Mouse (Mus musculus) cerebellum, adult 11 months (tissue): ENCODE results near the gene Helz.

Source experiments
- DNase-seq: peaks from one replicate; pipeline ENCODE4 v3.0.0; 2022

Helz gene

DNA sequence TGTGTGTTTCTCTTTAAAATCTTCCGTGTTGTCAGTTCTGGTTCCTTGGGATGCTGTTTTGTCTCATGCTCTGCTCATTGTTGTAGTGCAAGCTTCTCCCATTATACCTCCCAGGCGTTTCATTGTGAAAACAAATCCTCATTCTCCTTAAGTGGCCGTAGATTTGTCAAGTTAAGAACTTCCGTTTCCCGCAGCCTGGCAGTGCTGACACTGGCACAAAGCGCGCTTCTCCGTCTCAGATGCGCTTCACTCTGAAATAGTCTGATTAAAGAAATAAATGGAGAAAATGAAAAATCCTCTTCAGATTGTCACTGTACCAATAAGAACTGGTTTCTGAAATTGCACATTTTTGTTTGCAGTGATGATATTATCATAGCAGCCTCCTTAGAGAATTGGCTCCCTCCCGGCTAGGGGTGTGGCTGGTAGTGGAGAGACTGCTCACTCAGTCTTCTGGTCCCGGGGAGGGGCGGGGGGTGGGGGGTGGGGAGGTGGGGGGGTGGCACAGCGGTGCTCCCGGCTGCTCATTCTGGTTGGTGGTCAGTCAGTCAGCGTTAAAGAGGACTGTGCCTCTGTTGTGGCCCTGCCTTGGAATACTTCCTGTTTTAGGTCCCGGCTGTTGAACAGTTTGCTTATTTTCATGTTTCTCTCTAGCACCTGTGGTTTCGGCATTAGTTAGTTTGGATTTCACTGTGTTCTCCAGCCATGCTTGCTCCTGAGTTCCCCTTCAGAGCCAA lies 128.6 kb downstream of the Helz start:
- DNase-seq, result no peak

DNA sequence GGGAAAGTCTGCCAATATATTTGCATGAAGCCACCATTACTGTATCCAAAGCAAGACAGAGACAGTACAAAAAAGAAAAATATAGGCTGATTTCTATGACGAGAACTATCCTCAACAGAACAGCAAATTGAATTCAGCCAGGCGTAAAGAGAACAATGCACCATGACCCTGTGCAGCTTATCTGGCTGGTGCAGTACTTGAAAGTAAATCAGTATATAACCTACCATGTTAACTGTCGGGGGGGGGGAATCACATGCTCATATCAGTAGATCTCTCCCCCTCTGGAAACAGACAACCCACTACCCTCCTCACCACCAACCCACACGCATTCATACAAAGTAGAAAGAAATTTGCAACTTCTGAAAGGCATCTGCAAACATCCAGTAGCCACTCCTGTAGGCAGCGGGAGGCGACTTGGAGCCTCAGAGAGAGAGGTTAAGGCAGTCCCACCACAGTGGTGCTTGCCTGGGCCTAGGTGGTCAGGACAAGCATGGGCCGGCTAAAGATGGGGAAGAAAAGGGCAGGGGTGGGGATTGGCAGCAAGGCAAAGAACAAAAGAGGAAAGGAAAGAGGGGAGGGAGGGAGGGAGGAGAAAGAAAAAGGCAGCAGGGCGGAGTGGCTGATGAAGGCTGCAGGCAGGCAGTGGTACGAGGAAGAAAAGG lies 135.1 kb downstream of the Helz start:
- DNase-seq, result no peak

DNA sequence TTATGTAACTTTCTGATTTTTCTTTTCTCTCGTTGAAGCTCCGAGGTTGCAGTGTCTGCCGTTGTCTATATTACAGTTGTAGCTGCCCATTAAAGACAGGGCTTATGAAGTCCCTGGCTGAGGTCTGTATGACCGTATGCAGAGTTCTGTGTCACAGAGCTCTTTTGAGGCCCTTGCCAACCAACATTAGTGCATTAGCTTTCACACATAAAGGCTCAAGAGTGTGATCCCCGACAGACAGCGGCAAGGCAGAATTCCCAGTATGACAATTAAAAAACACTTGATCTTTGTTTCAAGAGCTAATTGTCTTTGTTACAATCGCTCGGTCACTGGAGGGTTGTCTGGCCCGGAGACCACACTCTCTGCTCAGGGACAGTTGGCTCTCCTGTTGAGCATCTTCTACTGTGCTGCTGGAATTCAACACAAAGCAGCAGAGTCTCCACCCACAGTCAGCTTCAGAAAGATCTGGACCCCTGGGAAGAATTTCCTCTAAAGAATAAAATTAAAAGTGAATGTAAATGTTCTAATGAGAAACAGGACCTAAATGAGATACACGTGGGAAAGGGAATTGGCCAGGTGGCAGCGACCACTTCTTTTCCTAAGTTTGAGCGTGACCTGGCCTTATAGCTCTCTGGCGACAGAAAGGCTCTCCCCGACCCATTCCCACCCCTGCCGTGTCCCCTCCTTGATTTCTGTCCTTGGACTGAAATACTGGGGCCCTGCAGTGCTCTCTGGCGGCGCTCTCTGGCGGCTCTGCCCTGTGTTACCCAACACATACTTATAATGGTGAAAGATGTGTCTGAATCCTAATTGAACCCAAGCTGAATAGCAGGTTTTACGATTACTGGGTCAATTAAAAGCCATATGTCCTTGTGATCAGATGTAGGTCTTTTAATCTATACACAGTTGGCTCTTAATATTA lies 136.1 kb downstream of the Helz start:
- DNase-seq, result no peak

DNA sequence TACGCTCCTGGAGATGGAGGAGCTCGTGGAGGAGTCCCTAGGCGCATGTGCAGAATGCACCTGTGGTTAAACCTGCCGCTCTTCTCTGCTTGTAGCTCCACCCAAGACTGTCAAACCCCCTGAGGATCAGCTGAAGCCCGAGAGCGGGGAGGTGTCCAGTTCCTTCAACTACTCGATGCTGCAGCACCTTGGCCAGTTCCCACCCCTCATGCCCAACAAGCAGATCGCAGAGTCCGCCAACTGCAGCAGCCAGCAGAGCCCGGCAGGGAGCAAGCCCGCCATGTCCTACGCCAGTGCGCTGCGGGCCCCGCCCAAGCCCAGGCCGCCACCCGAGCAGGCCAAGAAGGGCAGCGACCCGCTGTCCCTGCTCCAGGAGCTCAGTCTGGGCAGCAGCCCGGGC lies 138.6 kb downstream of the Helz start:
- DNase-seq, result no peak

DNA sequence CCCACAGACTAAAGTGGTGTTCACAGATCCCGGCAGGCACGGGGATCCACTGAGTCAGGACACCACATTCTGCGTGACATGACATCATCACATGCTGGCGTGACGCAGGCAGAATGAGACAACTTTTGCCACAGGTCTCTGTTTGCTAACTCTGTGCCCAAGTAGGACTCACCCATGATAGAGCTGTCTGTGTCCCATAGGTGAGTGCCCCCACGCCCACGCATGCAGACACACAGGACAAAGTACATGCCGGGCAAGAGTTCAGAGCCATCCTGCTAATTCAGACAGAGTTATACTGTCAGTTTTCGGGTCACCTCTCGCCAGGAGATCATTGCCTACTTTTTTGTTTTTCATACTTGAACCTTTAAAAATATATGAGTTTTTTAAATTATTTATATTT lies 140.8 kb downstream of the Helz start:
- no peak for DNase-seq

DNA sequence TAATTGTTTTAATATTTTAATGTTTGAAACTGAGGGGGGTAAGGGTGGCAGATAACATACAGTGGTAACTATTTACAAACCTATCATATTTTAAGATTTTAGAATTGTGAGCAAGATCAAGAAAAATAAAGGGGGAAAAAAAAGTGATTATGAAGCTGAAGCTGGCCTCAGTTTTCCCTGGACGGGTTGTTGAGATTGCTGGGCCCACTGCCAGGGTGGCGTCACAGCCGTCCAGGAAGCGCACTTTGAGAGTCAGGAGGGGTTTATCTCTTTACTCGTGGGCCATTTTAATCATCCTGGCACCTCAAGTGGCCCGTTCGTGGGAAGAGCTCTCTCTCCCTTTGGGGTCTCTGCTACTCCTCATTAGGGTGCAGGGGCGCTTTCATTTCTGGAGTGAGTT lies 143.8 kb downstream of the Helz start:
- no peak for DNase-seq

DNA sequence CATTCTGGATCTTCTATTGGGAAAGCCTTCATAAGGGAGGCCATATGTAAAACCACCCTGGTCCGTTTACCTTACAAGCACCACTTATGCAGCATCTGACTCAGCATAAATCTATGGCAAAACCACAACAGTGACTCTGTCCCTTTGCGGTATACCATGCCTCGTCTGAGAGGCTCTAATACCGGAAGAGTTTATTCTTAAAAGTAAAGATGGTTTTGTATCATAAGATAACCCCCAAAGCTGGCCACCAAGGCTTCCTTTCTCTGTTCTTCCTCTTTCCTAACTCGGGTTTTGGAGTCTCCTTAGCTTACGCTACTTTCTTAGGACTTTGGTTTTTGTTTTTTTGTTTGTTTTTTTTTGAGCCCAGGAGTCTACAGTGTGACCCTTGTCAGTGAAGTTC lies 145.6 kb downstream of the Helz start:
- DNase-seq, result no peak

DNA sequence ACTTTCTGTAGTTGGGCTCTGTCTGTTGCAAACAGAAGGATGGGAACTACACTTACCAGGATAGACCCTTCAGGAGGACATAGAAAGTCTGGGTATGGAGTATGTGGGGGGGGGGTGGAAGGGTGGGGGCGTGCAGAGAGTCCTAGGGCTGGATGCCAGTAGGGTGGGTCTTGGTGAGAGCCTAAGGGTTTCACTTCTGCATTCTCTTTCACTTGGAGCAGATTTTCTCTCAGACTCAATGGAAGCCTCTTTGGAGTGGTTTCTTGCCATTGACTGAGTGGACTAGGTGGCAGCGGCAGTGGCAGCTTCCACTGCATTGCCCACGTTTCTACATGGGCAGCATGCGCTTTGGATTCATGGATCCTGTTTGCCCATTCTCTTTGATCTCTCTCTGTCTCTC lies 152.2 kb downstream of the Helz start:
- DNase-seq, result no peak

DNA sequence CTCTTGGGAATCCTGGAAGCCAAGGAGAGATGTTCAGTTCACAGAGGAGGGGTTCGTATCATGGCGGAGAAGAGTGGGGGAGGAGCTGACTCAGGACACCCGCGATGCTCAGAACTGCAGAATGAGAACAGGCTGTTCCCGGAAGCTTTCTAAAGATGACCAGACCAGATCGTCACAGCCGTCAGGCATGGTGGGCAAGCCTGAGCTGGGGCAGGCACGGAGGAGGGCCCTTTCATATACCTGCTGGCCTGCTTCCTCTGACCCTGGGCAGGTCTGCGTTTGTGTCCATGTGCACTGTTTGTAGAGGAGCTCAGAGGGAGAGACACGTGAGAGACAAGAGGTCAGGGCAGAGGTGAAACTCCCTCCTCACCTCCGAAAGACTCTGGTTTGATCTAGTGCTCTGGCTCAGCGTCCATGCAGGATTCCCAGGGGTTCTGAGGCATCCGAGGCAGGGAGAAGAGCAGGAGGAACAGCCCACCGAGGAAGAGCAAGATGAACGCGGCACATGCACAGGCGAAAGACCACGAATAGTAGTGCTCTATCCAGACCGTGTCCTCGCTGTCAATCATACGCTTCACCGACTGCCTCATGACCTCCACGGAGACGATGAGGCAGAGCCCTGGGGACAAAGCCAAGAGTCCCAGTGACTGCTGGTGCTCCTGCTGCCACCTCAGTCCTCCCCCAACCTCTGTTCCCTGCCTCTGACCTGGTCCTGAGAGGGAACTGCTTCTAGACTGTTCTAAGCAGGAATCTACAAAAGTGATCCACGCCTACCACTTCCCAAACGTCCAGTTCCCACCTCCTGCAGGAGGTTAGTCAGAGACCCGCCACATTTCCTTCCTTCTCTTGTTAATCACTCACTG lies 155.8 kb downstream of the Helz start:
- DNase-seq, result no peak

DNA sequence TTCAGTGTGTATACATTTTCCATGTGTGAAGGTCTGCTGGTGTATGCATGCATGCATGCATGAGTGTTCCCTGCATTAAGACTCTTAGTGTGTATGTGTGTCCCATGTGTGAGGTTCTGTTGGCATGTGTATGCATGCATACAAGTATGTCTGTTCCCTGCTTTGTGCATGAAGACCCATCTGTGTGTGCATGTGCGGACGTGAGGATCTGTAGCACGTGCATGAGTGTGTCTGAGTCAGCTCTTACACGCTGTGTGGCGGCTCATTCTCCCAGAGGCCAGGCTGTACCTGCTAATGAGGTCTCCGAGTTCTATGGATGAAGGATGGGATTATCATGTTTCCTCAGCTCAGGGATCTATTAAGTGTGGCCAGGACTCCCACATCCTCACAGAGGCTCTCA lies 157.3 kb downstream of the Helz start:
- no peak for DNase-seq

DNA sequence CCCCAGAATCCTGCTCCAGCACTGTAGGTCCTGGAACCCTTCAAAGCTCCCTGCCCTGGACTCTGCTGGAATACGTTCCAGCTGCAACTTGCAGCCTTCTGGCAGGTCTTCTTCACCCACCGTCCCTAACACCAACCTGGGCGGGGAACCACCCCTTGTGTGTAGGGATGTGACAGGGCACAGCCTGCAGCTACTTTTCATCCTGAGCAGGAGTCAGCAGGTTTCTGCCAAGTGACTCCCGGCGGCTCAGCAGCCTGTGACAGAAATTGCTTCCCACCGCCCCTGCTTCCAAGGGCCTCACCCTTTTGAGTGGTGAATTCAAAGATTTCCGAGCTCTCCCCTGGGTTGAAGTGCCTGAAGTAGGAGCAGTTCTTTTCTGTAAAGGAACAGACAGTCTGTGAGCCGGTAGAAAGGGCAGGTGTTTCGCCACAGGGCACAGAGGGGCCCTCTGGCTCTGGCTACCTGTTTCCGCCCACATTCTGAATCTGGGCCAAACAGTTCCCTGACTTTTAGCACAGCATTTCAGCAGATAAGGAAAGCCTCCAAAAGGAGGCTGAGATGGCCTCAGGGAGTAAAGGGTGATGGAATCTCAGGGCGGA lies 157.8 kb downstream of the Helz start:
- peak; percentile 43 for DNase-seq

DNA sequence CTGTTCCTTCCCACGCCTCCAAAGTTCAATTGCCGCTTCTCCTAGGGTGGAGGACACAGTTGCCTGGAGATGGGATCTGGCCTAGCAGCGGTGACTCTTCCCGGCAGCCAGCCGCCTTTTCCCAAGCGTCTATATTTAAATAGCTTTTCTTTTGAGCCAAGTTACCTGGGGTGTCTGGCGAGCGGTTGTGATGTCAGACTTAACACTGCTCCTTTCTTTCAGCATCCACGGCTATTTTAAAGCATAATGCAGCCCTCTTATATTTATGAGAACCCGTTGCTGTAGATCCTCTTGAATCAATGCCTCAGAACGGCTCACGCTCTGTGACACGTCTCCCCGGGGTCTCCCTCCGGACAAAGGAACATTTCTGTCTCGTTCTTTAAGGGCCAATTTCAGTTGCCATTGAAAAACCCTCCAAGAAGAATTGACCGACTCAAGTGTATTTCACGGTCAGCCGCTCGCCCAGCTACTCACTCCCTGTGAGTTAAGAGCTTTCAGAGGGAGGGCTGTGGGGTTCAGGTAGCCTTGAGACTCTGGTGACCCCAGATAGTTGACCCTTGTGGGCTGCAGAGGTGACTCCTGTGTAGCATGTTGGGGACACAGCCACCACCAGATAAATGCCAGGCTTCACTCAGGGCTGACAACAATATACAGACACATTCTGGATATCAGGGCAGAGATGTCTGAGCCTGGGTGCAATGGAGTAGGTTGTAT lies 160.3 kb downstream of the Helz start:
- DNase-seq, result no peak

DNA sequence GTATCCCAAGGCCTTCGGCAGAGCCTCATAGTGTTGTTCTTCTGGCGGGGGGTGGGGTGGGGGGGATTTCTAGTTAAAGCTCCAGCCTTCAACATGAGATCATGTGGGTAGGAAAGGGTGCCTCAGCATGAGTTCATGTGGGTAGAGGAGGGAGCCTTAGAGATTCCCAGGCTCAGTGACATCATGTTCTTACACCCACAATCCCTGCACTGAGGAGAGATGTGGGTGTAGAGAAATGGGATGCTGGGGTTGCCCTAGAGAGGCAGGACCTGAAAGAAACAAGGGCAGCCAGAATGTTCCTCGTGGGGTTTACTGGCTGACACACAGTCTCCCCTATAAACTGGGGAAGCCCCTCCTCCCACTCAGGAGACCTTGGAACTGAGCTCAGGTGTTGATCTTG lies 162.6 kb downstream of the Helz start:
- no peak for DNase-seq

DNA sequence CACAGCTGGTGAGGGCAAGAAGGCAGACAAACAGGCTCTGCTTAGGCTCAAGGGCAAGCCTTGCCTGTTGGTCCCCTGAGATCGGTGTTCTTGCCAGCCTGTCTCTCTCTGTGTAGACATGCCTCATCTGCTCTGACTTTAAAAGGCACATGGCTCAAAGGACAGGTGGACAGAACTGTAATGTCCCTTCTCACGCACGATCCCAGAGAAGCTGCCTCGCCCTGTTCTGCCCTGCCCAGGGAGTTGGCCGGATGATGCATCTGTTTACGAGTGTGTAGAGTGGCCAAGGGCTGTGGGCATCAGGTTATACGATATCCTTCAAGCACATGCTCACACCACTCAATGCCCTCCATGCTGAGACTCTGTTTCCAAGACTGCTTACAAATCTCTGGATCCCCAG lies 166.6 kb downstream of the Helz start:
- DNase-seq, result no peak

DNA sequence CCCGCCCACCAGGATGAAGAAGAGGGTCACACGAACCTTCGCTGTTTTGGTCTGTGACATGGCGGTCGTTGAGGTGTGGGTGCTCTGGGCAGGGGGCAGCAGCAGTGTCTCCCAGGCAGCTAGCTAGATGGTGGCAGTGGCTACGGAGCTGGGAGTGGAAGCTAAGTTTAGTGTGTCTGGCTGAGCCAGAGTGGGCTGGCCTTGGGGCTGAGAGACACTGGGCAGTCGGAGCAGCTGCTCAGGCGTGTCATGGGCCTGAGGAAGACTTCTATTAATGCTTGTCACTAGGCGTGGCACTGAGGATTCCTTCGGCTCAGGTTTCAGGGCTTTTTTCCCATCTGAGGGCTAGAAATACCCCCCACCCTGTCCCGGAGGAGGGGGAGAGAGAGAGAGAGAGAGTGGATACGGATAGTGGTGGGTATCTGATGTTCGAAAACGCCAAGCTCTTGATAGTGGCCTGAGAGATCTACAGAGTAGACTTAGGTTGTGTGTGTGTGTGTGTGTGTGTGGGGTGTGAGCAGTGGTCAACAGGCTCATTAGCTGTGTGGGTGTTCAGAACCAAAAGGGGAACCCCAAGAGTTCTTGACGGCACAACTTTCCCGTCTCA lies 168.7 kb downstream of the Helz start, which contains the start of gene Cacng1:
Gene Cacng1, minus strand, starts transcription at position 191 of the 607 bp plus-strand sequence.
- DNase-seq, result no peak

DNA sequence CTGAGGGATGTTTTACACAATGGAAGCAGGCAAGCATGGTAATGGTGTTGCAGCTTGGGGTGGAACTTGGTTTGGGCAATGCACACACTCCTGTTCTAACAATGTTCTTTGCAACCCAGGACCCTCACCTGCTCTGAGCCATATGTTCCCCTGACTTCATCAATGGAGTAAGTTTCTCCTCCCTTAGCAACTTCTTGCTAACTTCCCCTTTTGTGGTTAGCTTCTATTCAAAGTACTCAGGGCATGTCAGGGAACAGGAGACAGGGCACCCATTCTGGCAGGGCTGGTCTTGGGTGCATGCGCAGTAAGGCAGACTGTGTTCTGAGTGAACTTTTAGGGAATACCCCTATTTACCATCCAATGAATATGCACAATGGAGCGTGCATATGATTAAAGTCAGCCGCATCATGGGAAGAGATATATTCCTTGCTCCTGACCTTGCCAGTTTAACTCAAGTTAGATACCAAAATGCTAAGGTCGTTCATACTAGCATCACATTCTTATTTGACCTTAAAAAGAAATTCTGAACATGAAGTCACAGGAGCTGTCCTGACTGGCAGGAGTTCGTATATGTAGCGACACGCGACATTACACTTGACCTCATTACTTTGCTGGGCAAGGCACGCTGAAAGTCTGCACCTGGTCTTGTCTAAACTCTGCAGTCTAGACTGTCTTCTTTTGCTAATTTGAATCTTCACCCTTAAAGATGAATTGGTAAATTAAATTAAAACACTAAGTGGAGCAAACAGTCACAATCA lies 172.7 kb downstream of the Helz start:
- no peak for DNase-seq

DNA sequence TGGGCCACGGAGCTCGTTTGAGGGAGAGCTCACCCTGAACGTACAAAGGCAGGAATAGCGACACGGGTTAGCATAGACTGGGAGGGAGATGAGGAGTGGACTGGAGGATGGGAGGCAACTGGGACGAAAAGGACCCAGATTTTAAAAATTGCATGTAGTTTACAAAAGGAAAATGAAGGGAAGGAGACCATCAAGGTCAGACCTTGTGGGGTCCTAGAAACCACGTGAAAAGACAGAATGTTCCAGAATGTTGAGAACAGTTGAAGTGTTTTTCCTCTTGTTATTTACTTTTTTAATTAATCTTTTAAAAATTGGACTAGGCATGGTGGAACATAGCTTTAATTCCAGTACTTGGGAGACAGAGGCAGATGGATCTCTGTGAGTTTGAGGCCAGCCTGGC lies 173.3 kb downstream of the Helz start:
- DNase-seq, result no peak

DNA sequence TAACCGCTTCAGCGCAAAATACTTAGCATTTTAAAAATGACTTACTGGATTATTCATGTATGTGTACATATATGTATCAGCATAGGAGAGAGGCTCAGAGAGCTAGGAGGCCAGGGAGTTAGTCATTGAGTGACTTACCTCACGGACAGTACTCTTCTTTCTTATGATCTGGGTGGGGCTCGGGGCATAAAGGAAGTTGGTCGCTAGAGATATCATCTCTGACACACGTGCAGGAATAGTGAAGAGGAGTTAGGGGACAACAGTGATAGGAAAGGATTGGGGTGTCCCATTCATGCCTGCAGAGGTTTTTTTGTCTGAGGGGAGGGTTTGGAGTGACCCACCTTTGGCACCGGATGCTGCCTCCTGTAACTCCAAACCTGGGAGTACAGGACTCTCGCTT lies 176.9 kb downstream of the Helz start:
- no peak for DNase-seq

DNA sequence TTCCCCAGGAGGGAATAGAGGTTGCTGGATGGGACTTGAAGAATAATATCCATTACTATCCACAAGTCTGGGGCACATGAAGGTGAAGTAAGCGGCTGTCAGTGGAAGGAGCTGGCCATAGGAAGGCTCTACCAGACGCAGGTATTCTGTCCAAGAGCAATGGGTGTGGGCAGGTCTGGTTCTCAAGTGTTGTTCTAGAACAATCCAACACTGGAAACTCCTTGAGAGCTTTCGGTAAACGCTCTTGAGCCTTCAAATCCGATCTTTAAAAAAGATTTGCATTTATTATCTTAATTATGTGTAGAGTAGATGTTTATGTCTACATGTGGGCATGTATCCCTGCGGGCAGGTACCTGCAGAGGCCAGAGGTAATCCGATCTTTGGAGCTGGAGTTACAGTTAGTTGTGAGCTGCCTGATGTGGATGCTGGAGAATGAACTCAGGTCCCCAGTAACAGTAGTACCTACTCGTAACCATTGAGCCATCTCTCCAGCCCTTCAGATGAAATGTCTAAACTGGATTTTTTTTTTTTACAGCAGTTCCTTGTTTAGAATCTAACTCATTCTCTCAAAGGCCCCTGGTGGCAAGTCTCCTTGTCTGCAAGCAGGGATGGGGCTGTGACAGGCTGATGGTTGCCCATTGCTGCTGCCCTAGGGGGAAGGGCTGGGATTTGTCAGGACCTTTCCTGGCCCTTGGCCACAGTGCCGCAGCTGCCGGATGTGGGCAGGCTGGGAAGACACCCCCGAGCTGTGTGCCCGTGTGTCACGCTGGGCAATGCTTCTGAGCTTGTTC lies 180.5 kb downstream of the Helz start:
- no peak for DNase-seq

DNA sequence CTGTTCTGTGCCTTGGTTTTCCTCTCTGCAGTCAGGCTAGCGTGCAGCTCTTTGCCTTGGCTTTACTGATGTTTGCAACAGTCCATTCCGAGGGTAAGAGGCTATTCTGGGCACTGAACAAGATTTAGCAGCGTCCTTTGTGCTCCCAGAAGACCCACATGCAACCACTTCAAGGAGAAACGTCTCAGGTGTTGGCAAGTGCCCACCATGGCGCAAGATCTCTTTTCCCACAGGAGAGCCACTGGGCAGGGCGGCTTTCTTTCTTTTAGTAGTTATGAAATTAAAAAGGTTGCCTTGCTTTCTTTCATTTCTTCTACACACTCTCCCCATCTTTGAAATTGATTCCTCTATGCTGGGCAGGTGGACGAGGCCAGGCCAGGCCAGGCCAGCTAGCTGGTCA lies 181.4 kb downstream of the Helz start:
- no peak for DNase-seq
